Mouse (Mus musculus) cerebellum, adult 9-10 months (tissue): ENCODE results near the gene Spdye4a.

Experiments
- DNase-seq: peaks from one replicate; pipeline ENCODE4 v3.0.0; 2022

Gene Spdye4a

DNA sequence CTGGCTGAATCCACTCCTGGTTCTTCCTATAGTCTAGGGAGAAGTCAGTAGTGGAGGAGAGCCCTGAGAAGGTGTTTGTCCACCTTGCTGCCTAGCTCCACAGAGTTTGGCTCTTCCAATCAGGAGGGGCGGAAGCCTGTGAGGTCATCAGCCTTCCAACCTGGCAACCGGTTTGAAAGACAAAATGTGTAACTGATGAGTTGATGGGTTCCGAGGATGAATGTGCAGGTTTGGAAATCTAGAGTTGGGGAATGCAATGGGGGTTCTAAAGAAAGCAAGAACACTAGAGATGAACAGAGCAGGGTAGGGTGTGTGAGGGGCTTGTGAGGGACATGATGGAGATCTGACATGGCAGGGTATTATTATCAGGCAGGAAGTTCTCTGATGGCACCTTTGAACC is at the start of gene Spdye4a:
Gene Spdye4a (minus strand): TSS at position 101 of the 400 bp plus-strand sequence.
- no peak for DNase-seq

DNA sequence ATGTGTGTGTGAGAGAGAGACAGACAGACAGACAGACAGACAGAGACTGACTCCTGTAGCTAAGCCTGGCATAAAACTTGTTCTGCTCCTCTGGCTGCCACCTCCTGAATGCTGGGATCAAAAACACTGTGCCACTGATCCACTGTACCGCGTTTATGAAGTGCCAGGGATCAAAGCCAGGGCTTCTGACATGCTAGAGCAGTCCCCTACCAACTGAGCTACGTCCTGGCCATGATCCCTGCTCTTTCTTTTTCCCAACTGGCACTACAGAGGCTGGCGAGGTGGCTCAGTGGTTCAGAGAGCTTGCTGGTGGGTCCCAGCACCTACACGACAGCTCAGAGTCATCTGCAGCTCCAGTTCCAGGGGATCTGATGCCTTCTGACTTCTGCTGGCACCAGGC is 49.1 kb upstream of the Spdye4a start:
- no peak for DNase-seq

DNA sequence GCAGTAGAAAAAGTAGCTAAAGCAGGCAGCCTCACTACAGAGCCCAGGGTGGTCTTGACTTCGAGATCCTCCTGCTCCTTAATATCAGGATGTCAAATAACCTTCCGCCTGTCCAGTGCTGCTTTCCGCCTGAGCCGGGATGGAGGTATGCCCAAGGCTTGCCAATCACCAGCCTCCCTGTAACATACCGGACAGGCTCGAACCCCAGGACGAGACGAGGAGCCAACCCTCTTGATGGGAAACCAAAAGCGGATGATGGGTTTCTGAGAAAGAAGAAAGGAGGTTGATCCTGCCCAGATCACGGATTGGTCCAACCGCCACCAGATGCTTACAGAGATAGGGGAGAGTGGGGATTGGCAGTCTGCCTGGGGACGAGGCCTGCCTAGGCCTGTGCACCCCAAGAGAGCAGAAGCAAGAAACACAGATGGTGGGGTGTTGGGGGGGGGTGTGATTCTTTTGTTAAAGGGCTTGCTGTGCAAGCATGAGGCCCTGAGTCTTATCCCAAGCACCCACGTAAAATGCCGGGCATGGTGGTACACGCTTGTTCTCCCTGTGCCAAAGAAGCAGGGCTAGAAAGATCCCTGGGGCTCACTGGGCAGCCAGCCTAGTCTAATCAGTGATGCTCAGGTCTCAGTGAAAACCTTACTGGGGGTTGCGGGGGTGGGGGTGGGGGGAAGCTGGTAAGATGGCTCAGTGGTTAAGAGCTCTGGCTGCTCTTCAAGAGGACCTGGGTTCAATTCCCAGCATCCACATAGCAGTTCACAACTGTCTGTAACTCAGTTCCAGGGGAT is 46.0 kb upstream of the Spdye4a start:
- no peak for DNase-seq

- no peak for DNase-seq
These were observed 45.4 kb upstream of the Spdye4a start for GRCm38 (mm10) chr5:143272108-143272507.

GRCm38 (mm10) chr5:143271642-143272041 is 45.0 kb upstream of the Spdye4a start:
- no peak for DNase-seq

DNA sequence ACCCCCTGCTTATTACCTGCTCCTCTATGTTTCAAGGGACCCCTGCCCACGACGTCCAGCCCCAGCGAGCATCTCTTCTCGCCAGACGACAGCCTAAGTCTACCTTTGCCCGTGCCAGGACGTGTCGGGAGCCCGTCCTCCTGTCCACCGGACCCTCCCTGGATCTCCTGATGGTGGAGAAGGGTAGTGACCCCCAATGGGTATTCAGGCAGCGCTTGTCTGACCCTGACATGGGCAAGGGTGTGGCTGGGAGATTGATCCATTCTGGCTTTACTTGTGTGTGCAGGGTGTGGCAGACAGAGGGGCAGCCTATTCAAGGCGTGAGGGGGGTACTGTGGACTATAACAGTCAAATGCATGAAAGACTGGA is 43.4 kb upstream of the Spdye4a start:
- no peak for DNase-seq

DNA sequence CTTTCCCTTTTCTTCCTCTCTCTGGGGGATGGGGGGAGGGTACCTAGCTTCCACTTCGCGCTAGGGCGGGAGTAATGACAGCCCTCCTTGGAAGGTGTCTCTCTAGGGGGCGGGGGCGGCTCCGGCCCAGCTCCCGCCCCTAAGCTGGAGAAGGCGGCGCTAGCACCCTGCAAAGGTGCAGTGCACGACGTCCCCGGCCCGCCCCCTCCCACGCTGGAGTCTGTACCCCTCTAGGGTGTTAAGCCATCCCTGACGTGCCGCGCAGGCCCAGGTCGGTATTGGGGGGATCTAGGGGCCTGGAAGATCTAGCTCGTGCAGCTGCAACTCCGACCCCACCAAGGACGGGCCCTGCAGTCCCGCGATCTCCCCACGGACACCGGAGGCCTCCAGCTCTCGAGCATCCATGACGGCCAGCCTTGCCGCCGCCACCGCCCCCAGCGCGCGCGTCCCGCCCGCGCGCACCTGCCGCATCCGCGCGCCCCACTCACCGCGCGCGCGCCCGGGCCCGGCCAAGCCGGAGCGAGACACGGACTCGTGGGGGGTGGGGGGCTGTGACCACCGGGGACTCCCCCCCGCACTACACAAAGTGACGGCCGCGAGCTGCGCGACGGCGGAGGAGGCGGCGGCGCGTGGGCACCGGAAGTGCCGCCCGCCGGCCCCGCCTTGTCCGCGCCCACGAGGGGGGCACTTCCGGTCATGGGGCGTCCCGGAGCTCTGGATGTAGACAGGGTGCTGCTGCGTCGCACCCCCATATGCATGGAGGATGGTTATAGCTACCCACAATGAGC is 42.9 kb upstream of the Spdye4a start, which contains the start of gene Zfp316:
Gene Zfp316 (minus strand): TSS at position 660 of the 788 bp plus-strand sequence.
- peak; percentile 78 for DNase-seq

DNA sequence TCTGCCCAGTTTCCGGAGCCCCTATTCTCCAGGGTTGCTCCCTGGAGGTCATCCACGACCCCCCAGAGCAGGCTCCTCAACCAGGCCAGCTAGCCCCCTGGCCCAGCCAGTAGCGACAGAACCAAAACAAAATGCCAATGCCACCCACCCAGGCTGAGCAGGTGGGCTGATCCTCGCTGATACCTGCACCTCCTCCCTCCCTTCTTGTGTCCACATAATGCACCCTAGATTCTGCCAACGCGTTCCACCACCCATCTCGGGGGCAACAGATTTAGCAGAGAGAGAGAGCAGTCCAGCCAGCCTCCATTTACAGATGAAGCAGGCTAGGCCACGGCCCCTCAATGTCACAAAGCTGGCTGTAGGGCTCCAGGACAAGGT is 42.3 kb upstream of the Spdye4a start:
- DNase-seq = no peak

DNA sequence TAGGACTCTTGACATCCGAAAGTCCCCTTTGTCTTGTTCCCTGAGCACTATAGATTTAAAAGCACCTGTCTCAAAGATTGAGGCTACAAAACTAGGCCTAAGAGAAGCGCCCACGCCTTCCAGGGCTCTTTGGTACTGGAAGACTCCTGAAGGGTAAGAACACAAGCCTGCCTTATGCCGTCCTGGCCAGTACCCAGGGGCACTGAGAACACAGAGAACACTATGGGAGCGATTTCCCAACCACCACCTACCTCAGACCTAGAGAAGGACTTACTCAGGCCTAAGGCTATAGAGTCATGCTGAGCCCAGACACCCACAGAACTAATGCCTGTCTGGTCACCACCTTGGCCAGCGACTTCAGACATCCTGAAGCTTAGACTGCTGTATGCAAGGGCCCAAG is 40.1 kb upstream of the Spdye4a start:
- no peak for DNase-seq

DNA sequence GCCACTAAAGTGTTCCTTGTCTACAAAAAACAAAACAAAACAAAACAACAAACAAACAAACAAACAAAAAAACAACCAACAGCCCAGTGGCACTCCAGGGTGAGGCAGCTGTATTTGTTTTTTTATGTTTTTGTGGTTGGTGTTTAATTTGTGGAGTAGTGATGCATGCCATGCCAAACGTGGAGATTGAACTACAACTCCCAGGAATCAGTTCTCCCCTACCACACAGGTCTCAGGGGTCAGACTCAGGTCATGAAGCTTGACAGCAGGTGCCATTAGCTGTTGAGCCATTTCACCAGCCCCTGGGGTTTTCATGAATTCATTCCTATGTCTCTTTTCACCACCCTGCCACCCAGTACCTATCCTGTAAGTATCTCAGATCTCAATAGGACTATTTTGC is 38.7 kb upstream of the Spdye4a start:
- no peak for DNase-seq

DNA sequence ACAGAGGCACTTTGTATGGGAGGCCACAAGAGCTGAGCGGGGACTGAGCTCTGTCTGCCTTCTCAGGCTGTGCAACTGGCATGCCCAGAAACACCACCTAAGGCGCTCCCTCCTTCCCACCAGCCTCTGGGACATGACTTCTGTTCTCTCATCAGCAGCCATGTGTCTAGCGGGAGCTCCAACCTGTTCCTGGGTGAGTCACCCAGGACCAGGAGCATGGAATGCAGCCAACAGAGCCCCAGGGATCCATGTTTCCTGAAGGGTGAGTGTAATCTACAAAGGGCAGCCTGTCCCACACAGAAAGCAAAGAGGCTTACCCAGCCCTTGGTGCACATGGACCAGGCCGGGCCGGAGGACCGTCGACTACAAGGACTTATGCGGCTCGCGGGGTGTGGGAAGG is 38.0 kb upstream of the Spdye4a start:
- no peak for DNase-seq

GRCm38 (mm10) chr5:143261636-143262035 is 34.9 kb upstream of the Spdye4a start:
- DNase-seq = no peak

- DNase-seq = no peak
These were observed 29.1 kb upstream of the Spdye4a start for GRCm38 (mm10) chr5:143255802-143256201.

- peak; percentile 36 for DNase-seq
These were observed 28.4 kb upstream of the Spdye4a start for GRCm38 (mm10) chr5:143255131-143255519.

- DNase-seq = peak; percentile 50
These were observed 27.9 kb upstream of the Spdye4a start for GRCm38 (mm10) chr5:143254487-143255130.

GRCm38 (mm10) chr5:143253881-143254486 is 27.3 kb upstream of the Spdye4a start:
- peak; percentile 59 for DNase-seq

DNA sequence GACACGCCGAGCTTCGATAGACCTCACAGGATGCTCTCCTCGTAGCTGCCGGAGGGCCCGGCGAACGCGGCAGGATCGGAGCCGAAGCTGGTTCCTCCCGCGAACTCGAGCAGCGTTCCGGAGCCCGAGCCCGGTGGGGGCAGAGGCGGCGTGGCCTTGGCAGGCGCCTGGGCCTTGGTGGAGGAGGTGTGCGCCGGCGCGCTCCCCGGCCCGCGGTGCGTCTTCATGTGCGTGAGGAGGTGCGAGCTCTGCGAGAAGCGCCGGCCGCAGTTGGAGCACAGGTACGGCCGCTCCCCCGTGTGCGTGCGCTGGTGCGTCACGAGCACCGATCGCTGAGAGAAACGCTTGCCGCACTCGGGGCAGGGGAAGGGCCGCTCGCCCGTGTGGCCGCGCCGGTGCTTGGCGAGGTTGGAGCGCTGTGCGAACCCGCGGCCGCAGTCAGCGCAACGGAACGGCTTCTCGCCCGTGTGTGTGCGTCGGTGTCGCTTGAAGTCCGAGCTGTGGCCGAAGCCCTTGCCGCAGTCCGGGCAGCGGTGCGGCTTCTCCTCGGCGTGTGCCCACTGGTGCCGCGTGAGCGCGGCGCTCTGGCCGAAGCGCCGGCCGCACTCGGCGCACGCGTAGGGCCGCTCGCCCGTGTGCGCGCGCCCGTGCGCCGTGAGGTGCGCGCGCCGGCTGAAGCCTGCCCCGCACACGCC is 26.6 kb upstream of the Spdye4a start:
- peak; percentile 61 for DNase-seq

GRCm38 (mm10) chr5:143252791-143253185 is 26.1 kb upstream of the Spdye4a start:
- peak; percentile 43 for DNase-seq

- DNase-seq = peak; percentile 42
These were observed 25.3 kb upstream of the Spdye4a start for GRCm38 (mm10) chr5:143252039-143252438.

- DNase-seq = no peak
These were observed 18.2 kb upstream of the Spdye4a start for GRCm38 (mm10) chr5:143244926-143245325.

DNA sequence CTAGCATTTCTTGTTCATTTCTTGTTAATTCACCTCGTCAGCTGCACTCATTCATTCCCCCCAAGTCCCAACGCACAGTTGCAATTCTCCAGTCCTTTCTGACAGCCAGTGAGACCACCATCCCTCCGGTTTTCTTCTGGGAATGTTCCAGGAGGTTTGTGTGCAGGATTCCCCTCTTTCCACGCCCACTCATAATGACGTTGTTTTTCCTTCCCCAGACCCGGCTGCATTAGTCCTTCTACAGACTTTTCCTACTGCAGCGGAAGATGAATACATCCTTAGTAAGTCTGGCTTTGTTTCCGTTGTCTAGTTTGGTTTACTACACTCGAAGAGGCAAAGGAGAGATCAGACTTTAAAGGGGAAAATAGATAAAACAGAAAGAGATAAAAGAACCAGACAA is 9.3 kb upstream of the Spdye4a start:
- no peak for DNase-seq

GRCm38 (mm10) chr5:143235028-143235693 is 8.5 kb upstream of the Spdye4a start, which contains the start of gene Zfp12:
TSS of gene Zfp12 (plus strand) at chr5:143235163.
- peak; percentile 95 for DNase-seq
